Mouse (Mus musculus): Measurements from ENCODE around the gene Hectd4. TPM values are rescaled to one million over a fixed set of nuclear protein-coding genes. Genes with fewer than 3 reads are reported as not detected.
"Not testable (repeated sequence)": the region's sequence is repeated elsewhere in the genome, so short reads cannot be mapped to it uniquely, and the experiment has no call there.

The Hectd4 gene
- total RNA-seq, 1 experiment from 2014 or later = 40.7 TPM

DNA sequence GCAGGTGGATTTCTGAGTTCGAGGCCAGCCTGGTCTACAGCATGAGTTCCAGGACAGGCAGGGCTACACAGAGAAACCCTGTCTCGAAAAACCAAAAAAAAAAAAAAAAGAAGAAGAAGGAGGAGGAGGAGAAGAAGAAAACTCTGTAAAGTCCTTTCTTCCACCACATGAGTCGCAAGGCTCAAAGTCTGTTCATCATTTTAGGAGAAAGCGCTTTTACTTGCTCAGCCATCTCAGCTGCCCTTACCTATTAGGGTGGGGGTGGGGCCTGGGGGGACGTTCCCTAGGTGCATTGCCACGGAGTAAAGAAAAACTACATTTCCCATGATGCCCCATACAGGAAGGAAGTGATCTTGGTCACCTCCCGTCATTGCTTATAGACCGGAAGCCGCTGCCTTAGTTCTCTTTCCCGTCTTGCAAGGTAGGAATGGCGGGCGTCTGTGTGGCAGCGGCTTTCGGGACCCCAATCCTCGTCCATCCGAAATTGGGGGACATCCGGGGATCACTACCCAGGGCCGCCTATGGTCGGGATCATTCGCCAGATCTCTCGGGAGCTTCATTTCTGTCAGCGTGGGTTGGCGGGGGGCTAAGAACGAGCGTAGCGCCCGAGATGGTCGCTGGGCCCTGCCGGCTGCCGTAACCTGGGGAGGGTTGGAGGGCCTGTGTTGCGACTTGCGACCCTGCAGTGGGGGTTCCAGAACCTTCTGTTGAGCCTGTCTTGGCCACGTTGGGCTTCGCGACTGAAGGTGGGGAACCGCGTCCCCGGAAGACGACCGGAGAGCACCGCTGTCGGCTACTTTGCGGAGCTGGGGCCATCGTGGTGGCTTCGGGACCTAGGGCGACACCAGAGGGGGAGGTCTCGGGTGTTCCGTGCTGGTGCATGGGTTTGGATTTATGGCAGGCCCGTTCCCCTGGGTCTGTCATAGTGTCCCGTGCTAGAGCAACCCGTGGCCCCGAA, 15.6 kb upstream of the Hectd4 start, which contains the start of gene Rpl6:
Gene Rpl6, plus strand, starts transcription at position 350 of the 958 bp plus-strand sequence.
- ATAC-seq (ENCODE audit: extremely low read depth, insufficient number of reproducible peaks, low FRiP score, poor library complexity, severe bottlenecking) = peak; percentile 97

DNA sequence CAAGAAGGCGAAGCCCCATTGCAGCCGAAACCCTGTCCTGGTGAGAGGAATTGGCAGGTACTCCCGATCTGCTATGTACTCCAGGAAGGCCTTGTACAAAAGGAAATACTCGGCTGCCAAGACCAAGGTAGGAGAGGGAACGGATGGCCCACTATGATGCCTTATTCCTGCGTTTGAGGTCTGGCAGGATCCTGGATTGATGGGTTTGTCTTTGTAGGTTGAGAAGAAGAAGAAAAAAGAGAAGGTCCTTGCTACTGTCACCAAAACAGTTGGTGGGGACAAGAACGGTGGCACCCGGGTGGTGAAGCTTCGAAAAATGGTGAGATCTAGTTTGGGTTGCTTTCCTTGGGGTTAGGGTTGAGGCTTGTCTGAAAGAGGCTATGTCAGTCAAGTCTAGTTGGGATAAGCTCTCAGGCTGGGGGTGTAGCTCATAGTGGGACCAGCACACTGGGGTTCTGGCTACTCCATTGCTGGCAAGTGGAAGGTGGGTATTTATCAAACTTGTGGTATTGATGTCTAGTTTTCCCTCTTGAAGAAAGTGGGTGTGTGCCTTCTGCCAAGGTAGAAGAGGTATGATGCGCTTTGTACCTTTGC, 14.4 kb upstream of the Hectd4 start:
- not testable (repeated sequence) for ATAC-seq (ENCODE audit: extremely low read depth, insufficient number of reproducible peaks, low FRiP score, poor library complexity, severe bottlenecking)

GRCm38 (mm10) chr5:121206540-121206939, 13.5 kb upstream of the Hectd4 start:
- ATAC-seq (ENCODE audit: extremely low read depth, insufficient number of reproducible peaks, low FRiP score, poor library complexity, severe bottlenecking) = no peak

- ATAC-seq (ENCODE audit: extremely low read depth, insufficient number of reproducible peaks, low FRiP score, poor library complexity, severe bottlenecking) = no peak
Measured at GRCm38 (mm10) chr5:121206984-121207383, 13.0 kb upstream of the Hectd4 start.

GRCm38 (mm10) chr5:121209755-121210600, 10.0 kb upstream of the Hectd4 start:
- no peak for ATAC-seq (ENCODE audit: extremely low read depth, insufficient number of reproducible peaks, low FRiP score, poor library complexity, severe bottlenecking)

DNA sequence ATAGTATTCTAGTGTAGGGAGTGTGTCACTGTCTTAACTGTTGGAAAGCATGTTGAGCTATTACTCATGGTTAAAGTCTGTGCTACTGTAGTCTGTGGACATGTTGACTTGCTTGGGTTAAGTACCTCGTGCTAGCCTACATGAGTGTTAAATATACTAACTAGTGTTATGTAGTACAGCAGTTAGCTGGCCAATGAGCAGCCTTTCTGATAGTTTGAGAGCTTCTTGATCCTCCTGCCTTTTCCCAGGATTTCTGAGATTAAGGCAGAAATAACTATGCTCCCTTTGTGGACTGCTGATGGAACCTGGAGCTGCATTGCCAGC, 9.5 kb upstream of the Hectd4 start:
- no peak for ATAC-seq (ENCODE audit: extremely low read depth, insufficient number of reproducible peaks, low FRiP score, poor library complexity, severe bottlenecking)

DNA sequence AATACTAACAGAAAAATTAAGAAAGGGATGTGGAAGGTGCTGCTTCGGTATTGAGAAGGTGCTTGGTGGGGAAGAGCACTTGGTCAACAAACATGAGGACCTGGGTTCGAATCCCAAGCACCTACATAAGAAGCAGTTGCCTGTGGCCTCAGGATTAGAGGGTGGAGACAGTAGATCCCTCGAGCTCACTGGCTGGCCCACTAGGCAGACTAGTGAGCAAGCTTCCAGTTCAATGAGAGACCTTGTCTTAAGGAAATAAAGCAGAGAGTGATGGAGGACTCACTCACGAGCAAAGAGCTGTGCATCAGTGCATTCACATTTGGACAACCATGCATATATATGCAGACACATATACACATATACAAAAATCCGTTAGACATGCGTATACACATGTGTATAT, 7.9 kb upstream of the Hectd4 start:
- no peak for ATAC-seq (ENCODE audit: extremely low read depth, insufficient number of reproducible peaks, low FRiP score, poor library complexity, severe bottlenecking)

- no peak for ATAC-seq (ENCODE audit: extremely low read depth, insufficient number of reproducible peaks, low FRiP score, poor library complexity, severe bottlenecking)
Measured at GRCm38 (mm10) chr5:121214707-121215106, 5.3 kb upstream of the Hectd4 start.

- peak; percentile 50 for ATAC-seq (ENCODE audit: extremely low read depth, insufficient number of reproducible peaks, low FRiP score, poor library complexity, severe bottlenecking)
Measured at GRCm38 (mm10) chr5:121215380-121216125, 4.5 kb upstream of the Hectd4 start.

DNA sequence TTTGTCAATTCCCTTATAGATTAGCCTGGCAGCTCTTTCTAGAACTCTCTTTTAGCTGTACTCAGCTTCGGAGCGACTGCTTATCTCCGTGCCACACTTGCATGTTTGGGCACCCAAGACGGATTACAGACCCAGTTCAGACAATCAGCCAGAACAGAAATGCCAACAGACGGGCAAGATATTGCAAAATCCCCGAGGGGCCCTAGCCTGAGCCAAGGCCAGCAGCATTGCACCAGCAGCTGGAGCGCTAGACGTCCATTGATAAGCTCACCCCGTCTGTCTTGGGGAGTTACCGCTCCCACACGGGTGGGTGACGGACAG, 3.9 kb upstream of the Hectd4 start:
- ATAC-seq (ENCODE audit: extremely low read depth, insufficient number of reproducible peaks, low FRiP score, poor library complexity, severe bottlenecking) = no peak

DNA sequence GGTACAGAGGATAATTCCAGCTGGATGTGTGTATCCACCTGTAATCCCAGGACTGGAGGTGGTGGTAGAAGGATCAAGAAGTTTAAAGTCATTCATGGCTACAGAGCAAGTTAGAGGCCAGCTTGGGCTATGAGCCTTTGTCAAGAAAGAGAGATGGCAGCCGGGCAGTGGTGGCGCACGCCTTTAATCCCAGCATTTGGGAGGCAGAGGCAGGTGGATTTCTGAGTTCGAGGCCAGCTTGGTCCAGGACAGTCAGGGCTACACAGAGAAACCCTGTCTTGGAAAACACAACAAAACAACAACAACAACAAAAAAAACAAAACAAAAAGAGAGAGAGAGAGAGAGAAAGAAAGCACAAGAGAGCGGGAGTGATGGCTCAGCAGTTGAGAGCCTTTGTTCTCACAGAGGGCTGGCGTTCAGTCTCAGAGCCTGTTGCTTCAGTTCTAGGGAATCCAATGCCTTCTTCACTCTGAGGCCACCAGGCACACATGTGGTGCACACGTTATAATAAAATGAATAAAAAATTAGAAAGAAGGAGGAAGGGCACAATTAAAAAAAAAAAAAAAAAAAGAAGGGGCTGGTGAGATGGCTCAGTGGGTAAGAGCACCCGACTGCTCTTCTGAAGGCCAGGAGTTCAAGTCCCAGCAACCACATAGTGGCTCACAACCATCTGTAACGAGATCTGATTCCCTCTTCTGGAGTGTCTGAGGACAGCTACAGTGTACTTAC, 3.3 kb upstream of the Hectd4 start:
- ATAC-seq (ENCODE audit: extremely low read depth, insufficient number of reproducible peaks, low FRiP score, poor library complexity, severe bottlenecking) = not testable (repeated sequence)

GRCm38 (mm10) chr5:121217313-121217634, 2.7 kb upstream of the Hectd4 start:
- ATAC-seq (ENCODE audit: extremely low read depth, insufficient number of reproducible peaks, low FRiP score, poor library complexity, severe bottlenecking) = no peak

- ATAC-seq (ENCODE audit: extremely low read depth, insufficient number of reproducible peaks, low FRiP score, poor library complexity, severe bottlenecking) = no peak
Measured at GRCm38 (mm10) chr5:121219190-121219589, 829 bp upstream of the Hectd4 start.

DNA sequence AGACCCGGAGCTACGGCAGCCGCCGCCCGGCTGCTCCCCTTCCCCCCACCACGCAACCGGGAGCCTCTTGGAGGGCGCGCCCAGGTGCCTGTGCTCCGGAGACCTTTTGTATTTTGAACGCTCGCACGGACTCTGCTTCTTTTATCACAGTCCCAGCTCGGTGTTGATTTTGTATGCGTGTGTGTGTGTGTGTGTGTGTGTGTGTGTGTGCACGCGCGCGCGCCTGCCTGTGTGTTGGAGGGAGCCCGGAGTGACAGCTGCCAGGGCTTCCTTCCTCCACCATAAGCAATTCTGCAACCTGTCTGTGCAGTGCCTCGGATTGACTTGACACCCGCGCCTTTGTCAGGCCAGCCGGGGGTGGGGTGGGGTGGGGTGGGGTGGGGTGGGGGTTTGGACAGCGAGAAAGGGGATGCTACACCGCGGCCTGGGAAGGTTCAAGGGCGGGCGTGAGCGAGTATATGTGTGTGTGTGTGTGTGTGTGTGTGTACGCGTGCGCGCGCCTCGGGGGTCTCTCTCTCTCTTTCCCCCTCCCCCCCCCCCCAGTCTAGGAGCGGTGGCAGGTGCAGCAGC, 798 bp downstream of the Hectd4 start:
- ATAC-seq (ENCODE audit: extremely low read depth, insufficient number of reproducible peaks, low FRiP score, poor library complexity, severe bottlenecking) = no peak

DNA sequence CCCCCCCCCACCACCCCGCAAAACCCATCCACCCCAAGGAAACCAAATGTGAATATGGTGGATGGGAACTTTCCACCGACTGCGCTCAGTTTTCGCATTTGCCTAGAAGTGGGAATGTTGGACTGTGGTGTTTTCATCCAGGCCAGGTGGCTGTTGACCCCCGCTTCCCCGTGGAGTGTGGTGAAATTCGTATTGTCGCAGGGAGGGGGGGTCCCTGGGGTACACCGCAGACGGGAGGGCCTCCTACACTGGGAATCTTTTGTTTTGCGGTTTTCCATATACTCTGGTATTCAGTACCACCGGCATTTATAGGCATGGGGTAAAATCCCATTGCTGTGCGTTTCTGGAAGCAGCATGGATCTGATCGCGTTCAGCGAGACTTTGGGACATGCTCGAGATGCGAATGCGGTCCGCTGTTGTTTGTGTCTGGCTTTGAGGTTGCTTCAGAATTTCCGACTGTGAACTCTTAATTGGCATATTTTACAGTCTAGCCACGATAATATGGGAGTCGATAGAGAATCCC, 1.4 kb downstream of the Hectd4 start:
- no peak for ATAC-seq (ENCODE audit: extremely low read depth, insufficient number of reproducible peaks, low FRiP score, poor library complexity, severe bottlenecking)

DNA sequence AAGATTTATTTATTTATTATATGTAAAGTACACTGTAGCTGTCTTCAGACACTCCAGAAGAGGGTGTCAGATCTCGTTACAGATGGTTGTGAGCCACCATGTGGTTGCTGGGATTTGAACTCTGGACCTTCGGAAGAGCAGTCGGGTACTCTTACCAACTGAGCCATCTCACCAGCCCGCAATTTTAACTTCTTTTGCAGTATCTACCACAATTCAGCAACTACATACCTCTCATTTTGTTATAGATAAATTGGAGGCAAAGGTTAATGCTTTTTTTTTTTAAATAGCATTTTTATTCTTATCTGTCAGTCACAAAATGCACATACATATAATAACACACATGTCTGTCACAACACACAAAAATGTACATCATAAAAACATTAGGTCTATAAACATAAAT, 4.0 kb downstream of the Hectd4 start:
- ATAC-seq (ENCODE audit: extremely low read depth, insufficient number of reproducible peaks, low FRiP score, poor library complexity, severe bottlenecking) = not testable (repeated sequence)

- no peak for ATAC-seq (ENCODE audit: extremely low read depth, insufficient number of reproducible peaks, low FRiP score, poor library complexity, severe bottlenecking)
Measured at GRCm38 (mm10) chr5:121224856-121225255, 4.8 kb downstream of the Hectd4 start.

DNA sequence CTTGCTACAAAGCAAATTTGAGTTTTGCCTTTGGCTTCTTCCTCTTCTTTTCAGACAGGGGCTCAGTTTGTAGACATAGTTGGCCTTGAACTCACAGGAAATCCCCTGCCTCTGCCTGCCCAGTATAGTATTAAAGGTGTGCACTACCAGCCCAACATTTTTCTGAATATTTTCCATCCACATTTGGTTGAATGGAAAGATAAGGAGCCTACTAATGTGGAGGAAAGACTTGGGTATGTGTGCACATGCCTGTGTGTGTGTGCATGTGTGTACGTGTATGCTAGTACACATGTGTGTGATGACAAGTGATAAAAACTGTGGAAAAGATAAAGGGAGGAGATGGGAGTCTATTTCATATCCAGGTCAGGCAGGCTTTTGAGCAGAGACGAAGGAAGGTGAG, 5.8 kb downstream of the Hectd4 start:
- ATAC-seq (ENCODE audit: extremely low read depth, insufficient number of reproducible peaks, low FRiP score, poor library complexity, severe bottlenecking) = no peak

All from neutrophil, adult 5-6 weeks (primary cell).